Mouse (Mus musculus) mouse trophoblast stem cell (cell line): ENCODE measurements around the gene C1qa.

Source experiments
- in situ Hi-C, 2 experiments: fragments of 300-500 bp; cut with MseI, MboI; formaldehyde crosslinking; loops; 2 replicates in 1 of 2; 3 replicates in 1 of 2; pipeline ENCODE4 v1.15.1; 2025

Gene C1qa

GRCm38 (mm10) chr4:136898637-136899036, at the start of gene C1qa:
Gene C1qa, minus strand, starts transcription at chr4:136898803.
- in situ Hi-C loops, result no loop called here

GRCm38 (mm10) chr4:136945397-136945796, 46.8 kb upstream of the C1qa start:
- in situ Hi-C loops, result no loop called here

- in situ Hi-C loops, result no loop called here
These were observed 46.2 kb upstream of the C1qa start for GRCm38 (mm10) chr4:136944558-136945350.

DNA sequence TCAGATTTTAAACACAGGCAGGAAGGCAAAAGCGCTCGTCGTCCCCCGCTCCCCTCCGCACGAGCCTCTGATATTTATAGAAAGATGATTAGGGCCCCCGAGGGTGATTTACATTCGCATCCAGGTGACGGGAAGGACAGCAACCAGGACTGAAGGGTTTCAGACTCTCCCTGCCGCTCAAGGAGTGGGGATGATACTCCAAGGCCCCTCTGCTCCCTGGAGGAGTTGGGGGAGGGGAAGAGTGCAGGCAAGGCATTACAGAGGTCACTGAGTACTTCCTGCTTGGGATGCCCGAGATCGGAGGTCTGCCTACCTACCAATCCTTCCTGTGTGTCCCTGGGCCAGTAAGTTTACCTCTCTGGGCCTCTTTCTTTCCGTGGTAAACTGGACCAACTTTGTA, 44.6 kb upstream of the C1qa start:
- in situ Hi-C loops, result no loop called here

- in situ Hi-C loops, result no loop called here
These were observed 44.2 kb upstream of the C1qa start for GRCm38 (mm10) chr4:136942761-136943160.

- in situ Hi-C loops, result no loop called here
These were observed 39.3 kb upstream of the C1qa start for GRCm38 (mm10) chr4:136937935-136938334.

- in situ Hi-C loops, result no loop called here
These were observed 38.7 kb upstream of the C1qa start for GRCm38 (mm10) chr4:136937344-136937743.

DNA sequence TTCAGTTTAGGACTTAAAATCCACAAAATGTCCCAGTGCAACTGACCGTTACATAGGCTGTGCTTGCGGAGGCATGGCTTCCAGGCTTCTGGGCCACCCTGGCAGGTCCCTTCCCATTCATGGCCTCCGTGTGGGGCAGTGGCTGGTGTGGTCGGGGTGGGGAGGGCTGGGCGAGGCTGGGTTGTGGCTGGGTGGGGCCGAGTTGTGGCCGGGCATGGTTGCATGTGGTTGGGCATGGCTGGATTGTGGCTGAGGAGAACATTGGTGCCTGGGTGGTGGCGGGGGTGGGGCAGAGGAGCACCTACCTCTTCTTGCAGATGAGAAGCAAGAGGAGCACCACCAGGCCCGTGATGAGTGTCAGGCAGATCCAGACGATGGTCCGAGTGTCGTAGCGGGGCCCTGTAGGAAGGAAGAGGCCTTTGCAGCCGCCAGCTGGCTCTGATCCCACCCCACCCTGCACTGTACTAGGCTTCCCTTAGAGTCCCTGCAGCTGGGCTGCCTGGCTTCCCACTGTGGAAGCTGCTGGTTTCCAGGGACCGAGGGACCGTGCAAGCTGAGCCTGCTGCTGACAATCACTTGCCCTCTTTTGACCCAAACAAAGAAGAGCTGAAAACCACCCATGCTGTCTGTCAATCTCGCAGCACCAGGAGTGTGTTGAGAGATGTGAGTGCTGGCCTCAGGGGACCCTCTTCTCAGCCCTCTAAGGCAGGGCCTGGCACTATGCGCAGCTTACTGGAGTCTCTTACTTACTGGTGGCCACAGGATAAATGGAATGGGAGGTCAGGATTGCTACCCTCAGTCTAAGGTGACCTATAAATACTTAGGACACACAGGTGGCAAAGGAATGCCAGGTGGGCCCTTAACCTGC, 36.4 kb upstream of the C1qa start:
- in situ Hi-C loops, result no loop called here

DNA sequence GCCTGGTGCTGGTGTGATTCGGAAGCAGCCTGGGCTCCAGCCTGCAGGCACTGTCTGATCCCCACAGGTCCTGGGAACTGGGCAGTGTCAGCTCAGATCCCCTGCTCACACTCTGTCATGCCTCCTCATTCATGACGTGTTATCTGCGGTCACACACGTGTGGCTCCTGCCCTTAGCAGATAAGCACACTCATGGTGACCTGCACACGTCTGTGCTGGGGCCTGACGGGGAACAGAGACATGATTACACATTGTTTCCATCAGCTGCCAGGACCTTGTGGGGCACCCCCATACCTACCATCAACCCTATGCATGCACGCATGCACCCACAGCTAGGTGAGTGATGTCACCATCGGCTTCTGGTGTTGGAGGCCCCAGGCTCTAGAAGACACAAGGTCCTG, 31.9 kb upstream of the C1qa start:
- in situ Hi-C loops, result no loop called here

DNA sequence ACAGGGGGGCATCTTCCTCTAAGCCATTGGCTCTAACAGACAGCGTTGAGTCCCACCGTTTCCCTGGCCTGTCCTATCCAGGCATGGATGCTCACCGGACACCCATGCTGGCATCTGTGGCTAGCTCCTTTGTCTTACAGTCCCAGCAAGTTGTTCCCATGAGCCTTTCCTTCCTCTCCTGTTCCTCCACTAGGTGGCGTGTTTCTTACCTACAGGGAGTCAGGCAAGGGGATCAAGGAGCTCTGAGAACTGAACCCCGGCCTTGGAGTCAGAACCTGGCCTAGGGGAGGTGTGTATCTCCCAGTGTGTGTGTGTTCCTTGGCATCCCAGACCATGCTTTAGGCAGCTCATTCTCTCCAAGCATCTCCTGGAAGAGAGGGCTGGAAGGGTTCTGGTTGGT, 30.3 kb upstream of the C1qa start:
- in situ Hi-C loops, result no loop called here

DNA sequence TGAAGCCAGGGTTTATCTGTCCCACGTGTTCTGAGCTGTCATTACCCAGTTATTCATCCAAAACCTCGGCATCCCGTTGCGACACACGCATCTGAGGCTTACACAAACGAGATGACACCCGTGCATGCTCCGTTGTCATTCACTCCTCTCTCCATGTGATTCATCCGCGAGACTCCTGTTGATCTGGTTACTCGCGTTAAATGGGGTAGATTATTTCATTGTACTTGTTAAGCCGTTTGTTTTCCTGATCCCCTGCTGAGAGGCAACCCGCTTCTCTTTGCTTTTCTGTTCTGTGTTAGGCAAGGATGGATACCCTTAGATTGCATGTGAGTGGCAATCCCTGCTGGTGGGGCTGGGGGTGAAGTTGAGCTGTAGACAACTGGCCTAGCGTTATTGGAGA, 27.2 kb upstream of the C1qa start:
- in situ Hi-C loops, result no loop called here

DNA sequence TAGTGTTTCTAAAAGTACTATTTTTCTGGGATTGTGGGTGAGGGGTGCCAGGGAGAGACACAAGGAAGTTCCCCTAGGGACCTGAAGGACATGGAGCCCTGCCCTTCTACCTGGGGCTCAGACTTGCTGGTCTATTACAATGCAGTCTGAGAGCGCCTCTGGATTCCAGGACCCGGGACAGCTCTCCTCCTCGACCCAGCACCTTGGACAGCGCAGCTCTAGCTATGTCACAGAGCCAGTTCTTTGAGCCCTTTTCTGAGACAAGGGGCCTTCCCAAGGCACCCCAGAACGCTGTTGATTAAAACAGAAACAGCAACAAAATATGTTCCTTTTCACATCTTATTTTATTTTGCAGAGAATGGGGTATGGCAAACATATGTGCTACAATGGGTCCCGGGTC, 25.9 kb upstream of the C1qa start:
- in situ Hi-C loops, result no loop called here

- in situ Hi-C loops, result no loop called here
These were observed 20.9 kb upstream of the C1qa start for GRCm38 (mm10) chr4:136919526-136919925.

DNA sequence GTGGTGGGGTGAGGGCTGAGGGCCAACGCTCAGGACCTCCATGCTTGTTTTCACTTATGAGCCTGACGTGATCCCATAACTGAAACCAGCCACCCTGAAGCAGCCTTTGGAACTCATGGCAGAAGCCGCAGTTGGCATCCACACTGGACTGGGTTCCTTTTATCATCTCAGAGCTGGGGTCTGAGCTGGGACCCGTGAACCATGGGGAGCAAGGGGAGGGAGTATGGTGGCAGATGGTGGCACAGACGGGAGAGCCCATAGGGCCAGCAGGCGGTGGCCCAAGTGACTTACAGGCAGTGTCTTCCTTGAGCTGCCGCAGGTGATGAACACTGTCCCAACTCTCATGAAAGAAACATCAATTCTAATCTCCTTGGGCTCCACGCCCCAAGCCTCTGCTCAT, 20.2 kb upstream of the C1qa start:
- in situ Hi-C loops, result no loop called here

DNA sequence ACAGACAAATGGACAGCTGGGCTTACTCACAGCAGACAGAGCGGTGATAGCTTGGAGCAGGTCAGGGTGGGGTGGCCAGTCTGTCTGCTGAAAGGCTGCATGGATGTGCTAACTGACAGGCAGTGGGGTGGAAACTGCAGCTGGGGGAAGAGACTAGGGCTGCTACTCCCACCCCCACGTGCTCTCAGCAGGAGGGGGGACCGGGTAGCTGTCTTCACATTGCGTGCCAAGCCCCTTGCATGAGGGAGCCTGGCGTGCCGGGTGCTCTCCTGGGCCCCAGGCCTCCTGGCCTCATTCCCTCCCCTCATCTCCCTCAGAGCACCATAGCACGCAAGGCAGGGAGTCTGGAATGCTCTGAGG, 18.5 kb upstream of the C1qa start:
- in situ Hi-C loops, result no loop called here

GRCm38 (mm10) chr4:136916359-136917164, 18.0 kb upstream of the C1qa start:
- in situ Hi-C loops, result no loop called here

DNA sequence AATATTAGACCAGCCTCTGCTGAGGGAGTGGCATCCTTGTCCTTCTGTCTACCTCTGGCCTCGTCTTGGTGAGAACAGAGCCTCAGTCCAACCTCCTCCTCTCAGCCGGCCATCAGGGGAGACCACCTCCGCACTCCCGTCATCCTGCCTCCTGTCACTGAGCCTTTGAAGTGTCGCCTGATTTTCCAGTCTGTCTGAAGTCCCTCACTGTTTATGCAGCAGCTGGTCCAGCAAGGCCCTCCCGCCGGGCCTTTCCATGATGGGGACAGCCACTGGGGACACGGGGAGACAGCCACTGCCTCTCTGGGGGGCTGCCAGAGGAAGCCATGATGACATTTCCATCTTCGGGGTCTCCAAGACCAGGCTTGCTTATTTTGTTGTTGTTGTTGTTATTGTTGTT, 14.2 kb upstream of the C1qa start:
- in situ Hi-C loops, result no loop called here

DNA sequence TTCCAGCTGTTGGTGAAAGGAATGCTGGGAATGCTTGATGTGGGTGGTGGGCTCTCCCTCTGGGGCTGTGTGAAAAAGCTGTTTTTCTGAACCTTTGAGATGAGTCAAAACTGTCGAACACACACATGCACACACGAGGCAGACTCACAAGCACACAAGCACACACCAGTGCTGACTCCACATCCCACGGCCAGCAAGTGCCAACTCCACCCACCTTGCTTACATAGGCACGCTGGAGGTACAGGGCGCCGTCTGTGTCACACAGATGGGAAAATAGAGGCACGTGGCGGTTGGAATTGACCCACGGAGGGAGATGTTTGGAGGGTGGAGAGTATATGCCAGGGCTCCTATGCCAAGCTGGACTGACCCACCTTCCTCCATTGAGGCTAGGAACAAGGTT, 13.2 kb upstream of the C1qa start:
- in situ Hi-C loops, result no loop called here

- in situ Hi-C loops, result no loop called here
These were observed 12.6 kb upstream of the C1qa start for GRCm38 (mm10) chr4:136911211-136911646.

DNA sequence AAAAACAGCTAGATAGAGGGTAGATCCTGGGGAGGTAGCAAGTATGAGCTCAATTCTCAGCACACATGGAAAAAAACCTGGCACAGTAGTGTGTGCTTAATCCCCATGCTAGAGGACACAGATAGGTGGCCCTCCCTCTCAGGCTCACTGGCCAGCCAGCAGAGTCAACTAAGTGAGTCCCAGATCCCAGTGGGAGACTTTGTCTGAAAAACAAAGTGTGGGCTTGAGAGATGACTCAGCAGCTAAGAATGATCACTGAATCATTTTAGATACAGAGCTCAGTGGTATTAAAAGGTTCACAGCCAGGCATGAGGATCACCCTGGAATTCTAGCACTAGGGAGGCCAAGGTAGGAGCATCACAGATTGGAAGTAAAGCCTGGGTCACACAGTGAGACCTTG, 9.2 kb upstream of the C1qa start:
- in situ Hi-C loops, result no loop called here

GRCm38 (mm10) chr4:136907033-136907432, 8.4 kb upstream of the C1qa start:
- in situ Hi-C loops, result no loop called here
